Mouse (Mus musculus) myocyte (in vitro differentiated cells): ENCODE results near the gene Arntl2.

Source experiments
- CEBPB ChIP-seq: IDR thresholded peaks from 2 replicates; pipeline ENCODE4 v1.6.1; 2011; ENCODE audit warnings: mild to moderate bottlenecking, moderate library complexity; ENCODE audit not compliant: poor library complexity, insufficient read depth, severe bottlenecking
- E2F4 ChIP-seq: IDR thresholded peaks from one replicate; pipeline ENCODE4 v1.6.1; 2011; ENCODE audit warnings: mild to moderate bottlenecking, control low read depth, moderate library complexity; ENCODE audit not compliant: insufficient read depth
- MAX ChIP-seq: IDR thresholded peaks from one replicate; pipeline ENCODE4 v1.6.1; 2011; ENCODE audit warnings: low read depth, mild to moderate bottlenecking, control low read depth
- MYOD1 ChIP-seq, 3 experiments: IDR thresholded peaks; one replicate each; pipeline ENCODE4 v1.6.1; 2011; ENCODE audit warnings: control low read depth in 2 of 3, low read depth in 2 of 3, mild to moderate bottlenecking in 2 of 3, moderate library complexity in 1 of 3; ENCODE audit not compliant: insufficient read length in 2 of 3, control insufficient read depth in 1 of 3
- MYOG ChIP-seq, 3 experiments: IDR thresholded peaks; one replicate each; pipeline ENCODE4 v1.6.1; 2011; ENCODE audit warnings: control low read depth in 2 of 3, low read depth in 2 of 3, mild to moderate bottlenecking in 2 of 3; ENCODE audit not compliant: insufficient read length in 2 of 3, control insufficient read depth in 1 of 3, insufficient read depth in 1 of 3
- POLR2A ChIP-seq: IDR thresholded peaks from one replicate; pipeline ENCODE4 v1.6.1; 2011; ENCODE audit warnings: low read depth, mild to moderate bottlenecking, control low read depth, moderate library complexity; ENCODE audit not compliant: insufficient read length
- POLR2AphosphoS2 ChIP-seq: IDR thresholded peaks from one replicate; pipeline ENCODE4 v1.6.1; 2011; ENCODE audit warnings: low read depth, control low read depth; ENCODE audit not compliant: insufficient read length
- SRF ChIP-seq: IDR thresholded peaks from one replicate; pipeline ENCODE4 v1.6.1; 2011; ENCODE audit warnings: low read depth; ENCODE audit not compliant: control insufficient read depth, insufficient read length
- TCF12 ChIP-seq: IDR thresholded peaks from one replicate; pipeline ENCODE4 v1.6.1; 2011; ENCODE audit warnings: mild to moderate bottlenecking, control low read depth; ENCODE audit not compliant: poor library complexity, insufficient read depth, severe bottlenecking
- TCF3 ChIP-seq: IDR thresholded peaks from one replicate; pipeline ENCODE4 v1.6.1; 2011; ENCODE audit warnings: low read depth, control low read depth; ENCODE audit not compliant: insufficient read length

- TF ChIP-seq MAX (no peak), TCF12 (no peak), E2F4 (no peak), POLR2A (no peak), CEBPB (no peak), POLR2AphosphoS2 (no peak), SRF (no peak), MYOD1 (IDR thresholded peaks at IDR 0.05; ENCODE audit: control insufficient read depth in 1 of 3, insufficient read length in 2 of 3, low read depth in 2 of 3) (no peak), TCF3 (no peak), MYOG (IDR thresholded peaks at IDR 0.05; ENCODE audit: control insufficient read depth in 1 of 3, insufficient read depth in 1 of 3, insufficient read length in 2 of 3, low read depth in 2 of 3) (no peak)
These were observed 25.7 kb upstream of the Arntl2 start for GRCm38 (mm10) chr6:146770005-146770745.
